Mouse (Mus musculus): Measurements from ENCODE around the gene Gm10563.
"Not testable (repeated sequence)": the region's sequence is repeated elsewhere in the genome, so short reads cannot be mapped to it uniquely, and the experiment has no call there.

Gene Gm10563

DNA sequence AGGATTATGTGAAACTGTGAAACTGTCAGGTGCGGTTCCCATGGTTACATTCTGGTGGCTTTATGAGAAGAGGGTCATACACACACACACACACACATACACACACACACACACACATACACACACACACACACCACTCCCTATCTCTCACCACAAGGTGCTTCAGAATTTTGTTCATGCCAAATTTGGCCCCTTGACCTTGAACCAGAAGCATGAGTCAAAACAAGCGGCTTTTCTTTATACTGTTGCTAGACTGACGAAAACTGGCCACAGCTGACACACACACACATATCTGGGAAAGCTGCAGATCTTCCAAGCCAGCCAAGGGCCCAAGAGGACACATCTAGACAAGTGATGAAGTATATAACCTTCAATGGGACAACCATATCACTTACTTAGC, 49.4 kb downstream of the Gm10563 start:
- no peak for DNase-seq

DNA sequence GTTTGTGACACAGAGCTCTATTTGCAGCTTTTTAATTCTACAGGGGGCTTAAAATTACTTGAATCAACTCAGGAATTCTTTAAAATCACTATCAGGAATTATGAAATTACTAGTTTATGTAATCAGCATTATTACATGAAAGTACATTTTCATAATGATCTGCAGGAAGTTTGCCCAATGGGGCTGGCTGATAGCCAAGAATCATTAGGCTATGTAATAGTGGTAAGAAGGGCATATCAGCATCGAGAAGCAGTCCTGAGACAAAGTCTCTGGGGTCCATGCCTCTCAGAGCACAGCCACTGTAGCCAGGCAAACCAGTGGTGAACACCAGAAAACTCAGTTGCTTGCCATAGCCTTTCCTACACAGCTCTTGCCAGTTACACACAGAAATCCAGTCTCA, 51.4 kb downstream of the Gm10563 start:
- DNase-seq = no peak

DNA sequence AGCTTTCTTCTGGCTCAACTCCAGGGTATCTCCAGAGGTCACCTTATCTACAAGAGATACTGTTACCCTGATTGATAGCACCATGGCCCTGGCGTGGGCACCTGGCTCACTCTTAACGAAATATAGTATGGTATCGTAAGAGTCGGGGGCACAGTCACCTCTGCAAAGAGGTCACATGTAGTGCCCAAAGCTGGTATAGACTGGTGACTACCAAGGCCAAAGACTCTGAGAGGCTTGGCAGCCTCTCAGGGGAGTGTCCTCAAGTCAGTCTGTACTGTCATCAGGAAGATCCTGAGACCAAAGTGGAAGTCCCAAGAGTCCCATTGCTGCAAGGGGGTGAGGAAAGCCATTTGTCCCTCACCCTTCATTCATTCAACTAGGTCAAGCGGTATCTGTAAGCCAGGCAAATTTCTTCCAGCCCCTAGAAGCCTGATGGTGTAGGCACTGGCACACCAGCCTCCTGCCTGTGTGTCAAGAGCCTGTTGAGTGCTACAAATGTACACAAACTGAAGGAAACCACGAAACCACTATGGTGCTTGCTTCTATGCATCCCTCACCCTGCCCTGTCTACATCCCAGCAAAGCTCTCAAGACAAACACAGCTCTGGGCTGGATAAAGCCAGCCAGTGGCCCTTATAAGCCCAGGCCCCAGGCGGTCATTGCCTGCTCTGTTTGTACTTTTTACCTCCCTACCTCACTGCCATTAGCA, 54.0 kb downstream of the Gm10563 start:
- DNase-seq = no peak

DNA sequence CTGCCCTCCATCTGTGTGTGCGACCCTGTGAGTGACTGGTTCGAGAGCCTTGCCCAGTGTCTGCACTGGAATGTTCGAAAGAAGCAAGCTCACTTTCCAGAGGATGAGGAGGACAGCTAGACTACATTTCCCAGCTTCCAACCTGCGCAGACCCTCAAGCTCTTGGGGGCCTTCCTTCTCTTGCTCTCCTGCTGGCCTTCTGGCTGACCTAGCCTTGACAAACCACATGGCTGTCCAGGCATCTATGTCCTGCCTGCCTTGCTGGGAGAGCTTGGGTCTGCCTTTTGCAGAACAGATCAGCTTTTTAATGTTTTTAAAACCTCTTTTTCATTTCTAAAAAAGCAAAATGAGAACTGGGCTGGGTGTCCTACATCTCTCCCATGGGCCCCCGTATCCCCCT, 55.9 kb downstream of the Gm10563 start:
- DNase-seq = no peak

DNA sequence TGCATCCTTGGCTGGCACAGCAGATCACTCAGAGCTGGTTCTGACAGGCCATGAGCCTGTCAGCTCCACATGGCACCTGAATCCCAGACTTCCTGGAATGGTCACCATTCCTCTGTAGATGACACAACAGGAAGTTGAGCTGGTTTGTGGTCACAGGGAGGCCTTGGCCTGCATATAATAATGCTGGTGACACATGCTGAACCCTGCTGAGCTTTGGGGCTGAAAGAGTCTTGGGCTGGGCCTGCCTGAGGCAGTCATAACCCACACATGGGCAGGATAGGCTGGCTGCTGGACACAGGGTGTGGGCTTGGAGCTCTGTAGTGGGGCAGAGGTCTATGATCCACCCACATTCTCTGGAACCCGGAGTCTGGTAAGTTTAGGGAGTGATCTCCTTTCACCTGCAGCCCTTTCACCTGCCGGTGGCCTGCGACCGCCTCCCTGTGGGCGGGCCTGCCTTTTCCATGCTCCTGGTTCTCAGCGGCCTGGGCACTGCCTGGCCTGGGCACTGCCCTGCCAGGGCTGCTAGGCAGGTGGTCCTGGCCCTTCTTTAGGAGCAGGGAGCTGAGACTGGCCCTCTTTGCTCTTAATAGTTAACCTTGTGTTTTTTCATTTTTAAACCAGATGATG, 62.8 kb downstream of the Gm10563 start:
- no peak for DNase-seq

DNA sequence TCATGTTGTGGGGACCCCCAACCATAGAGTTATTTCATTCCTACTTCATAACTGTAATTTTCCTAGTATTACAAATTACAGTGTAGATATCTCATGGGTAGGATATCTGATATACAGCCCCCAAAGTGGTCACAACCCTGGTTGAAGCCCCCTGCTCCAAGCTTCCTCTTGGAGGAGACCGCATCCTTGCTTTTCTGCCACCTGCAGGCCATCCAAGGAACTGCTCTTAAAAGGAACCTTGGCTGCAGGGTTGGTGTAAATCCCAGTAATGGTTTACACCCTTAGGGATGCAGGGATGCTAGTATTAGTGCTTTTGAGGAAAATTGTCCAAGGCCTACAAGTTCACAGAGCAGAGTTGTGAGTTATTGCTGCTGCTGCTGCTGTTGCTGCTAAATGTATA, 64.8 kb downstream of the Gm10563 start:
- DNase-seq = peak; percentile 62 to 64

DNA sequence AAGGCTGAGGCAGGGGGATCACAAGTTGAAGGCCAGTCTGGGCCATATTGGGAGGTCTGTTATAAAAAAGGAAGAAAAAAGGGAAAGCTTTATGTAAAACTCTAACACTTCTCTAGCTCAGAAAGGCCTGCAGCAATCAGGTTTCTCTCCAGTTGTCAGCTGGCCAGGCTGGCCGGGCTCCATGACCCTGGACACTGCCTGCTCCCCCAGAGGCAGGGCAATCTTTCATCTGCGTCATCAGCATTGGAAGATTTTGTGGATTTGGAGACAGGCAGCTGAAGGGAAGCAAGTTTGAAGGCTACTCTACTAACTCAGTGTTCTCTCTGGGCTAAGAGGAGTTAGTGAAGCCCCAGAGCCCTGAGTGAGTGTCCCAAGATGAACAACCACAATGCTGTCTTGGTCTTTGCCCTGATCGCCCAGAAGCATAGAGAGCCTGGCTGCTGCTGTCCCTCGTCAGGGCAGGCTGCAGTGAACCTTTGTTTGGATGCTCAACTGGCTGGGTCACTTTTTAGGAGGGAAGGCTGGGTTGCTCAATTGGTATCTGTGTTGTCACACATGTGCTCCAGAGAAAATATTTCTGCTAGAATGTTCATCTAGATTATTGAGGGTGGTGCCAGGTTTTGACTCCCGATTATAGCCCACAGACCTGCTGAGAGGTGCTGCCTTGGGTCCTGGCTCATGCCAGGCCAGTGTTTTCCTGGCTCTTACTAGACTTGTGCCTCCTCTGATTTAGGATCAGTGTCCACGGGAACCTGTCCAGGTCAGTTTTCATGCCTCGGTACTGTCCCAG, 66.7 kb downstream of the Gm10563 start:
- no peak for DNase-seq

DNA sequence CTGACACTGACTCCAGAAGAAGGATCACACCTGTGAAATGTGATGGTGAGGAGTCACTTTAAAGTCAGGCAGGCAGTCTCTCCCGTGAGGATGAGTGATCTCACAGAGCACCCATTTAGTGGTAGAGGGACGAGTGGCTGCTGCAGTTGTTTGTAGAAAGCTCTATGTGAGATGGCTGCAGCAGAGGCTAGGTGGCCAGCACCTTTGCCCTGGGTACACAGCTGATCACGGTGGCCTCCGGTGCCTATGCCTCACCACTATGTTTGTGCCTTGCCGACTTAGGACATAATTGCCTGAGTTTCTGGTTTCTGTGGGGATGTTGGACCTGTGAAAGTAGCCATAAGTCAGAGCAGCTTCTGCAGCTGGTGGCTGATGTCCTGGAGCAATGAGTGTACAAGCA, 67.5 kb downstream of the Gm10563 start:
- DNase-seq = no peak

DNA sequence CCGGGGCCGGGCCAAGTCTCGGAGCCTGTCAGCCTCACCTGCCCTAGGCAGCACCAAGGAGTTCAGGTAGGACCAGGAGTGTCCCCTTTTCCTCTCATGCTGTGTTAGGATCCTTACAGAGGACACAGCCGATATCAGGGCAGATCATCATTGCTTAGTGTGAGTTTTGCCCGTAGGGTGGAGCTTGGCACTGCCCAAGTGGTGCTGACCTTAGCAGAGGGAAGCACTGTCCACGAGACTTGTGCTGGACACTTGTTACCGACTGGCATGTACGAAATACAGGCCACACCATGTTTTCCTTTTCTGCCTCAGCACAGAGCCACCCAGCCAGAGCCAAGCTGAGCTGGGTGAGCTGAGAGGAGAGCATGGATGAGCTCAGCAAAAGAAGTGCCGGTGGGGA, 68.1 kb downstream of the Gm10563 start:
- DNase-seq = no peak

DNA sequence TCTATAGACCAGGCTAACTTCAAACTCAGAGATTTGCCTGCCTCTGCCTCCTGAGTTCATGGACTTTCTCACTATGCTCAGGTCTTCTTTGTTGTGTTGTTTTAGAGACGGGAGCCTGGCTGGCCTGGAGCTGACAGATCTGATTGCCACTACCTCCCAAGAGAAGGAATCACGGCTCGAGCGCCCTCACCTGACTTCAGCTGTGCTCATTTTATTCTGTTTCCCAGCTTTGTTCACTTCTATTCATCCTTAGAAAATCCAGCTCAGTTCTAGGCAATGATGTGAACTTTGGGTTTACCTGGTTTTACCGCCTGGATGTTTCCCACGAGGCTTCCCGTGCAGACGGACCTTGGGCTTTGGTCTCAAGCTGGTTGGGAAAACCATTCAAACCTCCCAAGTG, 69.7 kb downstream of the Gm10563 start:
- DNase-seq = no peak

DNA sequence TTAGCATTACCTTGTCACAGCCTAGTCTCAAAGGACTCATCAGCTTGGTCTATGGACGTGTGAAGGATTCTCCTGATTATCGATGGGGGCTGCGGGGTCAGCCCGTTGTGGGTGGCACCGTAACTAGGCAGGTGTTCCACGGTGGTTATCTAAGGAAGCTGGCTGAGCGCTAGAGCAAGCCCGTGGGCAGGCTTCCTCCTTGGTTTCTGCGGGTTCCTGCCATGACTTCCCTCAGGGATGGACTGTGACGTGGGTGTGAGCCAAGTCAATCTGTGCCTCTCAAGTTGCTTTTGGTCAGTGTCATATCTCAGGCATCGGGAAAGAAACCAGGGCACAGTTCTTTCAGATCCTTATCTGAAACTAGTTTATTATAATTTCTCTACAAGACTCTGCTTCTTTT, 70.3 kb downstream of the Gm10563 start:
- DNase-seq = no peak

DNA sequence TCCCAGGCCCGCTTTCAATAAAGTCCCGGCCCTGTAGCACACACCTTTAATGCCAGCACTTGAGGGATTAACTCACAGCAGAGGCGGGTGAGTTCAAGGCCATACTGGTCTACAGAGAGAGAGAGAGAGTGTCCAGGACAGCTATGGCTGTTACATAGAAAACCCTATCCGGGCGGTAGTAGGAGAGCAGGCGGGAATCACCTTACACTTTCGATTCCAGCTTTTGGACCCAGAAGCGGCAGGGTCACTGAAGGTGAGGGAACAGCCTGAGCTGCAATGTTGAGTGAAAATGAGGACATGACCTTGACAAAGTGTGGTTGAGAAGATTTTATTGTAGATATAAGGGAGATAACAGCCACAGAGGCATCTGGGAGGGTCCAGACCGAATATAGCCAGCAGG, 71.3 kb downstream of the Gm10563 start:
- DNase-seq = no peak

DNA sequence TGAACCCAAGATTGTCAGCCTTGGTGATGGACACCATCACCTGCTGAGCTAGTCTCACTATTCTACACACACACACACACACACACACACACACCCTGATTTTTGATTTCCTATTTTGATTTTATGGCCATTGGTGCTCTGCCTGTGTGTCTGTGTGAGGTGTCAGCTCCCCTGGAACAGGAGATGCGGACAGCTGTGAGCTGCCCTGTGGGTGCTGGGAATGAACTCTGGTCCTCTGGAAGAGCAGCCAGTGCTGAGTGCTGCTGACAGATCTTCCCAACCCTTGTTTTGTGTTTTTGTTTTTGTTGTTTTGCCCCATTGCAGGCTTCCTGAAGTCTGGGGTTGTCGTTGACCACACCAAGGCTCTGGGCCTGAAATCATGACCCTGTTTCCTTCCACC, 72.1 kb downstream of the Gm10563 start:
- no peak for DNase-seq

DNA sequence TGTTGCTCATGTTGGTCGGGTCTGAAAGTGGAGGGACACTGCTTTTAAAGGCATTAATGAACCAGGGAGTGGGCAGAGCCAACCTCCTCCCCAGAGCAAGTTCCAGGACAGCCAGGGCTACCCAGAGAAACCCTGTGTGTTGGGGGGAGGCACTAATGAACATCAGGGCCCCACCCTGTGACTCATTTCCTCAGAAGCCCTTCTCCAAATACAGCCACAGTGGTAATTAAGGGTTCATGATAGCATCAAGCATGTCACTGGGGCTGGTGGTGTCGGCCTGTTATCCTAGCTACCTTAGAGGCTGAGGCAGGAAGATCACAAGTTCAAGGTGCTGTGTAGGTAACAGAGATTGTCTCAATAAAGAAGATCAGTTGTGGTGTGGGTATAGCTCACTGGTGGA, 73.8 kb downstream of the Gm10563 start:
- no peak for DNase-seq

DNA sequence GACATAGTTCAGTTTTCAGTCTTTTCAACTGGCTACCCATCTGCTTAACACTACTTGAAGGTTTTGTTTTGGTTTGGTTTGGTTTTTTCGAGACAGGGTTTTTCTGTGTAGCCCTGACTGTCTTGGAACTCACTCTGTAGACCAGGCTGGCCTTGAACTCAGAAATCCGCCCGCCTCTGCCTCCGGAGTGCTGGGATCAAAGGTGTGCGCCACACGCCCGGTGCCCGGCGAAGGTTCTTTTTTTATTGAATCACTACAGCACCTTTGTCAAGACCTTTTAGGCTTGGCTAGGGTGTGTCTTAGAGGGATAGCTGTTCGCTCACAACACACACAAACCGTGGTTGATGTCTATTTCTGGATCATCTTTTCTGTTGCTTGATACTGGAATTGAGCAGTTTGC, 74.9 kb downstream of the Gm10563 start:
- not testable (repeated sequence) for DNase-seq

DNA sequence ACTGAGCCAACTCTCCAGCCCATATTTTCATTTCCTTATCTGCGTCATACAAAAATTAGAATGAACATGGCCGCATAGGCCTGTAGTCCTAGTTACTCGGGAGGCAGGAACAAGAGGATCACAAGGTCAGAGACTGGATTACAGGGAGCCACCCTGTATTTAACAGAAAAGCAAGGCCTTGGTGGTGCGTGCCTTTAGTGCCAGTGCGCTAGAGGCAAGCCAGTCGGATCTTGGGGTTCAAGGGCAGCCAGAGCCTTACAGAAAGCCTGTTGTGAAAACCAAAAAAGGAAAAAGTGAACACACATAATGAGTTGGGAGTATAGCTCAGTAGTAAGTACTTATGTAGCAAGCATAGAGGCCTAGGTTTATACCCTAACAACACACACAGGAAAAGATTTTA, 75.4 kb downstream of the Gm10563 start:
- no peak for DNase-seq

DNA sequence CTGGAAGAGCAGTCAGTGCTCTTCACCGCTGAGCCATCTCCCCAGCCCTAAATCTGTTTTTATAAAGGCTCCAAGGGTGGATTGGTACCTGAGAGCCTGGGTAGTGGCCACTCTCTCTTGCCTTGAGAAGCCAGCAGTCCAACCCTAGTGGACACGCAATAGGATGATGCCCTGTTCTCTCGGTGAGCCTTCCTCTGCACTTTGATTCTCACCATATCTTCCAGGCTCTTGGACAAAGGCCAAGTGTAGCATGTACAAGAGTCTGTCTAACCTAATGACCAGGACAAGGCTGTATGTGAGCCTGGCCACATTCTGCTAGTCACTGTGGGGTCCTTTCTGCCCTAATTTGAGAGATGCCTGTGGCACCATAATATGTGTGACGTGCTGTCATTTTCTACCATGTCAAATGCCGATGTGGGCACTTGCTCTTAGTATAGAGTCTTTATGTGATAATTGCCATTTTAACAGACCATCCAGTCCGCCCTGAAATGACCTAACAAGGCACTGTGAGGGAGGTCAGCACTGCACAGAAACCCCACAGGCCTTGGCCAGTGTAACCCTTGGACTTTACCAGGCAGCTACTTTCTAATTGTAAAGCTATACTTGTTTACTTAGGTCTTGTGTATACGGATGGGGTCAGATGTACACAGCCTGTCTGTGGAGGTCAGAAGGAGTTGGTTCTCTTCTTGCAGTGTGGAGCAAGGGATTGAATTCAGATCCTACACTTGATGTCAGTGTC, 76.4 kb downstream of the Gm10563 start:
- DNase-seq = no peak

DNA sequence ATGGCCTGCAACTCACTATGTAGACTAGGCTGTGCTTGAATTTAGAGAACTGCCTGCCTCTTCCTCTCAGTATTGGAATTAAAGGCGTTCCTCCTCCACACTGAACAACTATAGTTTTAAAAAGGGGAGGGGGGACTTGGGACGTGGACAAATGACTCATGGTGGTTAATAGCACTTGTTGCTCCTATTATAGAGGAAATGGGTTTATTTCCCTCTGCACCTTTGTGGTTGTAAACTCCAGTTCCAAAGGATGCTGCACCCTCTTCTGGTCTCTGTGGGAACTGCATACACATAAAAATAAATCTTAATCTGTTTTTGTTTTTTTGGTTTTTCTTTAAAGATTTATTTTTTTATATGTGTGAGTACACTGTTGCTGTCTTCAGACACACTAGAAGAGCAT, 77.0 kb downstream of the Gm10563 start:
- DNase-seq = peak; percentile 54 to 63

DNA sequence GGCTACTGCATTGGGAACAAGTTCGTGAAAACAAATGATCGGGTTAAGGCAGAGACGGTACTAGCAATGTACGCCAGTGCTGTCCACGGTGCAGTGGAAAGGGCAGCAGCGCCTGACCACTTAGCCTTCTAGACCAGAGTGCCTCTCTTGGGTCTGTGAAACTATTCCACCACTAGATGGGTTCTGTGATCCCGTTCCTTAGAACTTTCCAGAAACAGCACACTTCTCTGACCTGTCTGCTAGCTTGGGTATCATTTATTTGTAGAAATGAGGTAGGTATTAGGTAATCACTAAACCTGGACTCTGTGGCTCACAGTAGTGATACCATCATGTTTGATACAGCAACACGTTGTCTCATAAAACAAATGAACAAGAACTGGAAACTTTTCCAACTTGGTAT, 78.7 kb downstream of the Gm10563 start:
- DNase-seq = no peak

Measured in B cell, adult 2 months (primary cell).